Mouse (Mus musculus): ENCODE measurements around the gene Igfn1. TPM values are rescaled to one million over a fixed set of nuclear protein-coding genes. Genes with fewer than 3 reads are reported as not detected.

Igfn1 gene
- polyA plus RNA-seq, 1 experiment: 0.79 TPM

- Histone ChIP-seq H3K27me3 (ENCODE audit: control insufficient read depth, insufficient read depth, low read length) (no peaks in the 10 kb centered on the region), H3K4me3 (ENCODE audit: control insufficient read depth, low read depth, low read length) (peak overlapping the region; percentile 82; the same call in 1 of the 2 replicates), H3K4me1 (ENCODE audit: control insufficient read depth, insufficient read depth, low read length) (peaks cover 6% of the 10 kb centered on the region), H3K36me3 (ENCODE audit: control insufficient read depth, insufficient read depth, low read length) (no peaks in the 10 kb centered on the region), H3K27ac (ENCODE audit: control insufficient read depth, insufficient read depth, low read depth, low read length) (no peak overlapping the region)
- TF ChIP-seq CTCF (IDR thresholded peaks at IDR 0.05; ENCODE audit: control insufficient read depth, insufficient read depth, insufficient replicate concordance, low read depth, low read length) (no peak), POLR2A (IDR thresholded peaks at IDR 0.05; ENCODE audit: control insufficient read depth, low read depth, low read length) (no peak)
Measured at GRCm38 (mm10) chr1:136008159-136008533, 2.0 kb upstream of the Igfn1 start.

GRCm38 (mm10) chr1:136007211-136008158, 1.3 kb upstream of the Igfn1 start, which contains the start of gene Tmem9:
Gene Tmem9 (plus strand): TSS chr1:136008150.
- Histone ChIP-seq H3K36me3 (ENCODE audit: control insufficient read depth, insufficient read depth, low read length) (no peaks in the 10 kb centered on the region), H3K27ac (ENCODE audit: control insufficient read depth, insufficient read depth, low read depth, low read length) (no peak within 1 kb of the TSS), H3K4me3 (ENCODE audit: control insufficient read depth, low read depth, low read length) (peak within 1 kb of the TSS; percentile 82), H3K27me3 (ENCODE audit: control insufficient read depth, insufficient read depth, low read length) (no peaks in the 10 kb centered on the region), H3K4me1 (ENCODE audit: control insufficient read depth, insufficient read depth, low read length) (peaks cover 6% of the 10 kb centered on the region)
- TF ChIP-seq POLR2A (IDR thresholded peaks at IDR 0.05; ENCODE audit: control insufficient read depth, low read depth, low read length): no peak
- no peak for TF ChIP-seq CTCF (IDR thresholded peaks at IDR 0.05; ENCODE audit: control insufficient read depth, insufficient read depth, insufficient replicate concordance, low read depth, low read length)

- Histone ChIP-seq H3K4me3 (ENCODE audit: control insufficient read depth, low read depth, low read length) (no peak overlapping the region), H3K27me3 (ENCODE audit: control insufficient read depth, insufficient read depth, low read length) (no peaks in the 10 kb centered on the region), H3K4me1 (ENCODE audit: control insufficient read depth, insufficient read depth, low read length) (no peaks in the 10 kb centered on the region), H3K27ac (ENCODE audit: control insufficient read depth, insufficient read depth, low read depth, low read length) (no peak overlapping the region), H3K36me3 (ENCODE audit: control insufficient read depth, insufficient read depth, low read length) (no peaks in the 10 kb centered on the region)
- no peak for TF ChIP-seq POLR2A (IDR thresholded peaks at IDR 0.05; ENCODE audit: control insufficient read depth, low read depth, low read length)
- TF ChIP-seq CTCF (IDR thresholded peaks at IDR 0.05; ENCODE audit: control insufficient read depth, insufficient read depth, insufficient replicate concordance, low read depth, low read length): no peak
Measured at GRCm38 (mm10) chr1:136001438-136001837, 4.7 kb downstream of the Igfn1 start.

GRCm38 (mm10) chr1:135999720-136000287, 6.3 kb downstream of the Igfn1 start:
- TF ChIP-seq CTCF (IDR thresholded peaks at IDR 0.05; ENCODE audit: control insufficient read depth, insufficient read depth, insufficient replicate concordance, low read depth, low read length) (no peak), POLR2A (IDR thresholded peaks at IDR 0.05; ENCODE audit: control insufficient read depth, low read depth, low read length) (no peak)
- no peak overlapping the region for H3K27ac ChIP-seq (ENCODE audit: control insufficient read depth, insufficient read depth, low read depth, low read length)
- no peaks in the 10 kb centered on the region for H3K4me1 ChIP-seq (ENCODE audit: control insufficient read depth, insufficient read depth, low read length)
- H3K36me3 ChIP-seq (ENCODE audit: control insufficient read depth, insufficient read depth, low read length): no peaks in the 10 kb centered on the region
- no peaks in the 10 kb centered on the region for H3K27me3 ChIP-seq (ENCODE audit: control insufficient read depth, insufficient read depth, low read length)
- H3K4me3 ChIP-seq (ENCODE audit: control insufficient read depth, low read depth, low read length): no peak overlapping the region

GRCm38 (mm10) chr1:135997537-135997936, 8.6 kb downstream of the Igfn1 start:
- Histone ChIP-seq H3K36me3 (ENCODE audit: control insufficient read depth, insufficient read depth, low read length) (no peaks in the 10 kb centered on the region), H3K27ac (ENCODE audit: control insufficient read depth, insufficient read depth, low read depth, low read length) (no peak overlapping the region), H3K27me3 (ENCODE audit: control insufficient read depth, insufficient read depth, low read length) (no peaks in the 10 kb centered on the region), H3K4me3 (ENCODE audit: control insufficient read depth, low read depth, low read length) (peak overlapping the region; percentile 4; the same call in 1 of the 2 replicates), H3K4me1 (ENCODE audit: control insufficient read depth, insufficient read depth, low read length) (no peaks in the 10 kb centered on the region)
- TF ChIP-seq POLR2A (IDR thresholded peaks at IDR 0.05; ENCODE audit: control insufficient read depth, low read depth, low read length) (no peak), CTCF (IDR thresholded peaks at IDR 0.05; ENCODE audit: control insufficient read depth, insufficient read depth, insufficient replicate concordance, low read depth, low read length) (no peak)

- no peaks in the 10 kb centered on the region for H3K4me1 ChIP-seq (ENCODE audit: control insufficient read depth, insufficient read depth, low read length)
- no peak for TF ChIP-seq CTCF (IDR thresholded peaks at IDR 0.05; ENCODE audit: control insufficient read depth, insufficient read depth, insufficient replicate concordance, low read depth, low read length)
- TF ChIP-seq POLR2A (IDR thresholded peaks at IDR 0.05; ENCODE audit: control insufficient read depth, low read depth, low read length): no peak
- H3K27me3 ChIP-seq (ENCODE audit: control insufficient read depth, insufficient read depth, low read length): no peaks in the 10 kb centered on the region
- H3K27ac ChIP-seq (ENCODE audit: control insufficient read depth, insufficient read depth, low read depth, low read length): no peak overlapping the region
- H3K36me3 ChIP-seq (ENCODE audit: control insufficient read depth, insufficient read depth, low read length): no peaks in the 10 kb centered on the region
- no peak overlapping the region for H3K4me3 ChIP-seq (ENCODE audit: control insufficient read depth, low read depth, low read length)
Measured at GRCm38 (mm10) chr1:135993470-135993869, 12.7 kb downstream of the Igfn1 start.

- no peaks in the 10 kb centered on the region for H3K27me3 ChIP-seq (ENCODE audit: control insufficient read depth, insufficient read depth, low read length)
- no peak for TF ChIP-seq CTCF (IDR thresholded peaks at IDR 0.05; ENCODE audit: control insufficient read depth, insufficient read depth, insufficient replicate concordance, low read depth, low read length)
- no peak for TF ChIP-seq POLR2A (IDR thresholded peaks at IDR 0.05; ENCODE audit: control insufficient read depth, low read depth, low read length)
- H3K27ac ChIP-seq (ENCODE audit: control insufficient read depth, insufficient read depth, low read depth, low read length): no peak overlapping the region
- no peak overlapping the region for H3K4me3 ChIP-seq (ENCODE audit: control insufficient read depth, low read depth, low read length)
- H3K4me1 ChIP-seq (ENCODE audit: control insufficient read depth, insufficient read depth, low read length): no peaks in the 10 kb centered on the region
- no peaks in the 10 kb centered on the region for H3K36me3 ChIP-seq (ENCODE audit: control insufficient read depth, insufficient read depth, low read length)
Measured at GRCm38 (mm10) chr1:135989876-135990275, 16.3 kb downstream of the Igfn1 start.

Measured in testis, adult 2 months (tissue).